Mouse (Mus musculus): ENCODE measurements around the gene Gpr3.

The Gpr3 gene

DNA sequence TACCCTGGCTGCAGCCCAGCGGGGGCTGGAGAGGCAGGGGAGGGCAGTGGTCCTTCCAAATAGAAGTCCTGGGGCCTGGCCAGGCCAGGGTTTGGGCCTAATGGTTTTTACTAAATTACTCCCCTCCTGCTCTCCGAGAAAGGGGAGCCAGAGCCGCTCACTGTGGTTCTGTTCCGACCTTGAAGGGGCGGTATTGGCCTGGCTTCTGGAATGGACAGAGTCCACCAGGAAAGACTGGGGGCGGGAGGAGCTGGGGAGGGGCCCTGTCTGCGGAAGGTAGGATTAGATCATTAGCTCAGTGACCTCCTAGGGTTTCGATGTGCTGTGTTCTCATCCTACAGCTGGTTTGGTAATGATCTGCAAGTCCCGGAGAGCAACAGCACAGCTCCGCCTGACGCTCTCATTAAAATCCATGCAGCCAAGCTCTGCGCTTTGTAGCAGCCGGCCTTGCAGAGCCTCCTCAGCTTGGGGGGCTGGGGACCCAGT, 14.5 kb downstream of the Gpr3 start:
- DNase-seq, result no peak

DNA sequence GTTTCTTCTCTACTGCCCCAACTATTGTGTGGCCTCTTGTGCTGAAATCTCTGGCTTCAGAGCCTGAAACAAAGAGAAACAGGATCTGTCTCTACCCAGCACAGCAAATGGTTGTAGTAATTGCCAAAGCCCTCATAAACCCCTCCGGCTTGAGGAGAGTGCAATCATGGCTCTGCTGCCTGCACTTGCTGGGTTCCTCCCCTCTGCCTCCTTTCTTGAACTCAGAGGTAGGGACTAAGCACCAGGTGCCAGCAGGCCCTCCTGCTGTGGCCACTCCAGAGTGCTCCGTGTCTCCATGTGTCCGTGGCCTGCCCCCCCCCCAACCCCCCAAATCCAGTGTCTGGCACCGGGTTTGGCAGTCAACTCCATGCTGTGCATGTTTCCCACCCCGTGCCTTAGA, 15.0 kb downstream of the Gpr3 start:
- DNase-seq, result no peak

DNA sequence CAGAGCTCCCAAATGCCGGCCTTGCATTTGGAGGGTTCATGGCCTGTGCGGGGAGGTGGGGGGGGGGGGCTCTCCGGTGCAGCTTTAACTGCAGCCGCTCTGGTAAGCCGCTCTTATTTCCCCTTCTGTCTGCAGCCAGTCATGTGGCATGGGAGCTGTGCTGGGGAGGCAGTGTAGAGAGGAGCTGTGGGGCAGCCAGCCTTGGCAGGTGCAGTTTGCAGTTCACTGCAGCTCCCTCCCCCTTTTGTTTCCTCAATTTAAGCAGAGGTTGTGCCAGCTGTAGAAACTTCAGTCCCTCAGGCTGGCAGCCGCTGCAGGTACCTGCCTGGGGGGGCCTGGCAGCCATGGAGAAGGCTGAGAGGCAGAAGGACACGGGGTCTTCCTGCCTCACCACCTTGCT, 15.5 kb downstream of the Gpr3 start:
- no peak for DNase-seq

DNA sequence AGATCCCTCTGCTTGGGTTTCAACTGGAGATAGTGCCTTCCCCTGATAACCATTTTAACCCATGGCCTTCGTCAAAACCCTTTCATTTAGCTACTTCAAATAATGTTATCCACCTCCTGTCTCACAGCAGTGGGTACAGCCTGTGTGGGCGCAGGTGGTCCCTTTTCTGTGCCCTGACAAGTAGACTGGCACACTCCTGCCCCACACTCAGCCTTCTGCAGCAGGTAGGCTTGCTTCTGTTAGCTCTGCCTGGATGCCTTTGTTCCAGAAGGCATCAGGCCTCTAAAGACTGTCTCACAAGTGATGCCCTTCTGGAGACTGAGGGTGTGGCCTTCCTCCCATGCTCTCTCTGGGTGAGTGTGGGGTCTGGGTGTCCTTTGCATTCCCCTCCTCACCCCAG, 16.2 kb downstream of the Gpr3 start:
- DNase-seq, result no peak

DNA sequence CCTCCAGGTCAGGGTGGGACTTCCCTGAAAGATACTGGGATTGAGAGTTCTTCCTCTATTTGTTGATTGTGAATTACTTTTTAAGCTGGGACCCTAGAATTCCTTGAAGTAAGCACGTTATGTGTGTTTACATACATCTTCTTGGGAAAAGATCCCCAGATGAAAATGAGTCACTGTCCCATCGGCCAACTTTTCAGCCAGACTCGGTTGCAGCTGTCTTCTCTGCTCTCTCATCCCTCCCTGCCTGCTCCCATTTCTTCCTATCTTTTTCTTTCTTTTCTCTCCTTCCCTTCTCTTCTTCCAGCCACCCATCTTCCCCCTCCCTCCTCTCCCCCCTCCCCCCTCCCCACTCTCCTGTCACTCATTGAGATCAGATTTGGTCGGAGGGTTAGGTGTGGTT, 17.3 kb downstream of the Gpr3 start:
- DNase-seq, result no peak

DNA sequence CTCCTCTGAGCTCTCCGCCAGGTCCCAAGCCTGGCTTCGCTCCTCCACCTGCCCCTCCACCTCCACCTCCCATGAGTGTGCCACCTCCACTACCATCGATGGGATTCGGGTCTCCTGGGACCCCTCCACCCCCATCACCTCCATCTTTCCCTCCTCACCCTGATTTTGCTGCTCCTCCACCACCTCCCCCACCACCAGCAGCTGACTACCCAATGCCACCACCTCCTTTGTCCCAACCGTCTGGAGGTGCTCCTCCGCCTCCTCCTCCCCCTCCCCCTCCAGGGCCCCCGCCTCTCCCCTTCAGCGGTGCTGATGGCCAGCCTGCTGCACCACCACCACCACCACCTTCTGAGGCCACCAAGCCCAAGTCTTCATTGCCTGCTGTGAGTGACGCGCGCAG, 17.9 kb downstream of the Gpr3 start:
- DNase-seq, result no peak

DNA sequence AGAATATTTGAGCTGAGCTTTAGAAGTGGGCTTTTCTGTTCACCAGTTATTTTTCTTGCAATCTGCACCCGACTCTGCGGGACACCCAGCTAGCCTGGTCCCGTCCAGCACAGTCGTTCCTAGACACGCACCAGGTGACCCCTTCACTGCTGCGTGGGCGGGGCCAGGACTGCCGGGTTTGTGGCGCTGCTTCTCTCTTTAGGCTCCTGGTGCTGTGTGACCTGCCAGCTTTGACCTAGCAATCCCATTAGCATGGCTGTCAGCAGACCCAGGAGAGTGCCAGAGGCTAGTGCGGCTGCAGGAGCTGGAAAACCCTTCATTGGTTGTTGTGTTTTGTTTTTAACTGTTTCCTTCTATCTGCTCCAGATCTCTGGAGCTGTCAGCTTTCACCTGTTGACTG, 22.9 kb downstream of the Gpr3 start:
- DNase-seq, result no peak

DNA sequence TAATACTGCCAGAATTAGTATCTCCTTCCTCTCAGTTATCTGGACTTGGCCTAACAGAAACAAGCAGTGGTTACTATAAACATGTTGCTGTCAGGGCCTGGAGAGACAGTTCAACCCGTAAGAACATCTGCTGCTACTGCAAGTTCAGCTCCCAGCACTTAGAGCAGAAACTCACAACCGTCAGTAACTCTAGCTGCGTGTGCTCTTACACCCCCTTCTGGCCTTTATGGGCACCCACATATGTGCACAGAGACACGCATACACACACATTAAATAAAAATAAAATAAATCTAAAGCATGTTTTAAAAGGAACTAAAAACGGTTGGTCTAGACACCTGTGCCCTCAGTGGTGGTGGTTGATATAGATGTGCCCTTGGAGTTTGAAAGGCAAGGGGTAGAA, 25.5 kb downstream of the Gpr3 start:
- no peak for DNase-seq

DNA sequence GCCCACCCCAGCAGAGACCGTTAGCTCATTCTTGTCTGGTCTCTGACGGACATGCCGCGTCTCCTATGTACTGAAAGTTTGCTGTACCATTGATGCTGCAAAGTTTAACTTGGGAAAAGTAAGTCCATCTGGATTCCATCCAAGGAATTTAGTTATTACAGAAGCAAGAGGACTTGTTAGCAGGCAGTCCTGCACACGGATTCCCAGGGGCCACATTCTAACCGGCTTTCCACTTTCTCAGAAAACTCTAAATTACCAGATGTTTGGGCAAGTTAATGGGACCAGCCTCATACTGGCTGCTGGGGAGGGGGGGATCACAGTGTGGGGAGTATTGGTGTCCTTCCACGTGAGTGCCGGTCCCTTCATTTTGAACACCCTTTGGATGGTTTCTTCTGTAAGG, 26.4 kb downstream of the Gpr3 start:
- no peak for DNase-seq

DNA sequence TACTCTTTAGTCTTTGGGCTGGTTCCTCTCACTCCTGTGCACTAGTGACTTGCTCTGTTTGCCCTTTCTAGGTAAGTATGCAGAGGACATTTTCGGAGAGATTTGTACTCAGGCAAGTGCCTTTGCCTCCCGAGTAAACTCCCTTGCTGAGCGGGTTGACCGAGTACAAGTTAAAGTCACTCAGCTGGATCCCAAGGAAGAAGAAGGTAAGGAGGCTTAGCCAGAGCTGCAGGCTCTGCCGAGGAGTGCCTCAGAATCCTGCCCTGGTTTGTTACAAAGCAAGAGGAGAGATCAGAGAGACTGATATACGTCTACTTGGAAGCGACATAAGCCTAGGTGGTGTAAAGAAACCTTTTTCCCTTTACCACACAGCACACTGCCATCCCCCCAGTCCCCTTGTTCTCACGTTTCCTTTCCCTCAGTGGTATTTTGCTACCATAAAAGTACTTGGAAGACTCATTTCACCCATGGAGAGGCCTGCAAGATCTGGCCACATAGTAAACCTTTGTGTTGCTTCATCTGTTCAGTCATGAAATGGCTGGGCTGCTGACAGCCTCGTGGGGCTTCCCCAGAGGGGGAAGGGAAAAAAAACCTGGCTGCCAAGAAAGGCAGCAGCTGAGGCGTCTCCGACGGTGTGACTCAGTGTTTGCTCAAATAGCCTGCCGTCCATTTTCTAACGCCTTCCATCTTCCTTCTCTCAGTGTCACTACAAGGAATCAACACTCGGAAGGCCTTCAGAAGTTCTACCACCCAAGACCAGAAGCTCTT, 27.3 kb downstream of the Gpr3 start:
- no peak for DNase-seq

DNA sequence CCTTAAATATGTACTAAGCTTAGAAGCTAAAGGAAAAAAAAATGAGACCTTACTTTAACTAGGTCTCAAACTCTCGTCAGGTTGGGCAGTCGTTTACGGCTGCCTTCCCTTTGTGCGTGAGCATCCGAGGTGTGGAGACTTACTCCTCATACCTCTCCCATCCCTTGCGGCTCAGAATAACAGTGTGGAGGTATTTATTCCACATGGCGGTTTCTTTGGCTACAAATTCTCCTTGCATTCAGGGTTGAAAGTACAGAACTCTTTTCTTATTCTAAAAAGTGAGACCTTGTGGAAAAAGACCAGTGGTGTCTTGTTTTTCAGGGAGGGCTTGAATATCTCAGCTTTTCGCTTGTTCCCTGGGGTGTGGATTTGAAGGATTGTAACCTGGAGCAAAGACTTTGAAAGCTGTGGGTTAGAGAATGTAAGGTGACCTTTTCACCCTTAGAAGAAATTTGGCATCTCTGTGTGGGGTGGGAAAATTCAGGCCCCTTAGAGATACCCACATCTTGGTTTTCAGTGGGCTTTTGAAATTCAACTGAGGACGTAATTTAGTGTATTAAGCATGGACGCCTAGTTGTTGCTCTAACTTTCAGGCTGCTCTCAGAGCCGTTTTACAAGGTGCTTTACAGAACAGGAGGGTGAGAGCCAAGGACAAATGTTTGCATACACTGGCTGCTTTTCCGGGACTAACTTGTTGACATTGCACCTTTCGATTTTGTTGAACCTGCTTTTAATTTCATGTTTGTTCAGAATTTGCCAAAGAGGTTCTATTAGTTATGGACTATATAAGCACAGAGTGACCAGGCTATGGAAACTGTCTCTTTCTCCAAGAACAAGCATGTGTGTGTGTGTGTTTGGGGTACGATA, 28.1 kb downstream of the Gpr3 start:
- DNase-seq, result no peak

DNA sequence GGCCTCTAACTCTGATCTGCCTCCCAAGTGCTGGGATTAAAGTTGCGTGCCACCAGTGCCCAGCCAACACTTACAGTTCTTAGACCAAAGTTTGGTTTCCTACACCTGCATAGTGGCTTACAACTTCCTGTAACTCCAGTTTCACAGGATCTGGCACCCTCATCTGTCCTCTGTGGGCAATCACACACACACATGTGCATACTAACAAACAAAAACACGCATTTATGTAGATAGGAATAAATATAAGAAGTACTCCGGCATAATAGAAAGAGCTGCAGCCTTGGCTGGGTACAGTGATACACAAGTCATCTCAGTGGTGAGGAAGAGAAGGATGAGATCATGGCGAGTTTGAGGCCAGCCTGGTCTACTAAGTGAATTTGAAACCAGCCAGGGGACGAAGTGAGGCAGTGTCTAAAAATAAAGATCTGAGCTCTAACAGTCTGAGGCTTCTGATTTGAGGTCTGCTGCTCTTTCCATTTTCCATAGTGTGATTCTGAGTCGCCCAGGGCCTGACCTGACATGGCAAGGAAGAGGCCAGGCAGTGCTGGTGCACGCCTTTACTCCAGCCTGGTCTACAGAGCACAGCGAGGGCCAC, 29.8 kb downstream of the Gpr3 start:
- DNase-seq, result no peak

DNA sequence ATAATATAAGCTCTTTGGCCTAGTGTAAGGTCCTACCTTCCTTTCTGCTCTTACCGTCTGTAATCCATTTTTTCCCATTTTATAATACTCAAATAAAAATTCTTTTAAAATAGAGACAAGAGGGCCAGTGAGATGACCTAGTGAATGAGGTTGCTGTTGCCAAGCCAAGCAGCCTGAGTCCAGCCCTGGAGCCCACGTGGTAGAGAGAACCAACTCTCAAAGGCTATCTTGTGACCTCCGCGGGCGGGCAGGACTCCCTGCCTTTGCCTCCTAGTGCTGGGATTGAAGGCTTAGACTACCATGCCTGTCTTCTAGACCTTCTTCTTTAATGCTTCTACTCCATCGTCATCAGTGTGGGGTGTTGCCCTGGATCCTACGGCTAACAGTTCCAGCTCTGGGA, 33.1 kb downstream of the Gpr3 start:
- no peak for DNase-seq

DNA sequence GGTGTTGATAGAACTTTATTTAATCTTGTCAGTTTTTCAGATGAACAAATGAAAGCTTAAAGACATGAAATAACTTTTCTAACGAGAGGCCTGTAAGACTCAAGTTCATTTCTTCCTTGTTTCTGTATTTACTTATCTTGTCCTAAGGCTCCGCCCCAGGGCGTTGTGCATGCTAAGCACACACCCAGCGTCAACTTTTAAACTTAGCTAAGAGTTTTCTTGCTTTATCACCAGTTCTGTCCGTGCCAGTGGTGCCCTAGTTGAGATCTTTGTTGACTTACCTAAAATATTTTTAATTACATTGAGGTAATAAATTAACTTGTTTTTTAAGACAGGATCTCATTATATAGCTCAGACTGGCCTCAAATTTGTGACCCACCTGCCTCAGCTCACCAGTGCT, 34.0 kb downstream of the Gpr3 start:
- DNase-seq, result no peak

DNA sequence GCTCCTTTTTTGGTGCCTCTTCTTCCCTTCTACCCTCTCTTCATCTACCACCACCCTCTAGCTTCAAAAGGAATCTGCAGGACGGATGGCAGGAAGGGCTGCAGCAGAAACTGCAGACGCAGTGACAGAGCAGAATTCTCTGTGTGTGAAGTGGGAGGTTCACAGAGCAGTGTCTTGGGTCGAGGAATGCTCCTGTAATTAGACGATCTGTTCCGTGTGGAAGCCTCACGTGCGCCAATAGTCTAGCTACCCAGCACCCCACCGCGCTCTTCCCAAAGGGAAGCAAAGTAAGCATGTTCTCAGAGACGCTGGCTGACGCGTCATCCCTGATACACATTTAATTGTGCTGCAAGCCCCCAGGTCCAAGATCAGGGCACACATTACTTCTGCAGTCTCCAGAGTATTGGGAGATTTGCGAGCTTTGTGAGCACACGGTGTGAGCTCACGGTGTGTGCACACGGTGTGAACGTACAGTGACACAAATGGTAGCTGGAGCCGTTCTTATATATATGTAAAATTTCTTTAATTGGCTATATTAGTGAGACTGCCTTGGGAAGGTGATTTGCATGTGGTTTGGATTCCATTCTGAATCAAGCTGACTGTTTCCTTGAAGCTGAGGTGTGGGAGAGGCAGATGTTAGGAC, 35.5 kb downstream of the Gpr3 start:
- DNase-seq, result no peak

DNA sequence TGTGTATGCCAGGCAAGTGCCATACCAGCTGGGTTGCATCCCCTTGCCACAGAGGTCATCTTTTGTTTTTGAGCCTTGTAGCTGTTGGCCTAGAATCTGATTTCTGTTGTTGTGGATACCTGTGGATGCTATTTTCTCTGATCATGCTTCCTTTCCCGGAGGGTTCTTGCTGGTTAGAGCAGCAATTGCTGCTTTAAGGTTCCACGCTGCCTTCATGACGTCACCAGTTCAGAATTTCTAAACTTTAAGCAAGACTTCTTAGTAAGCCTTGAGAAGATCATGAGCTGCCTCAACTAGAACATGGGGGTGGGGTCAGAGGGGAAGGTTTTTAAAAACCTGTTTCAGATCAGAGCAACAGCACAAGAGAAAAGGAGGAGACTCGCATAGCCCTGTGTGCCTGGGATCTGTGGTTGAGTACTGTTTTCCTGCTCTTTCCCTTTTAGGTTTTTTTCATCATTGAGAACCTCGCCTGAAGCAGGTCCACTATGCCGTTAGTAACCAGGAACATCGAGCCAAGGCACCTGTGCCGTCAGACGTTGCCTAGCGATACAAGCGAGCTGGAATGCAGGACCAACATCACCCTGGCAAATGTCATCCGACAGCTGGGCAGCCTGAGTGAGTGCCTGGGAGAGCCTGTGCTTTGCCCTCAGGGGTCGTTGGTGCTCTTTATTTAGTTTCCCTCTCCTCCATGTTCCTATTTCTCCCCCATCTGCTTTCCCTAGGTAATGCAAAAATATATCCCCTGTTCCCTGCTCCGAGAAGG, 36.2 kb downstream of the Gpr3 start:
- DNase-seq, result no peak

DNA sequence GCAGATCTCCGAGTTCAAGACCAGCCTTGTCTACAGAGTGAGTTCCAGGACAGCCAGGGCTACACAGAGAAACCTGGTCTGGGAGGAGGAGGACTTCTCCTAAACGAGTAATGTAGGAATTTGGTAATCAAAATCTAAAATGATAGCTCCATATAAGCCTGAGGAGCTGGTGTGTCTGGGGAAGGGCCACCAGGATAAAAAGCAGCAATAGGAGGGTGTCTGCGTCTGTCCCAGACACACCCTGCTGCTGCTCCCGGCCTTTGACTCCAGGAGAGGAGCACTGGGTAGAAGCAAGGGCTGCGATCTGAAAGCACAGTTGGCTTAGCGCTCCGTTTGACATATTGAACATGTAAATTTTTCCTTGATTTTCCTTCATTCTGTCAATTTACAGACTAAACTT, 37.1 kb downstream of the Gpr3 start:
- DNase-seq, result no peak

DNA sequence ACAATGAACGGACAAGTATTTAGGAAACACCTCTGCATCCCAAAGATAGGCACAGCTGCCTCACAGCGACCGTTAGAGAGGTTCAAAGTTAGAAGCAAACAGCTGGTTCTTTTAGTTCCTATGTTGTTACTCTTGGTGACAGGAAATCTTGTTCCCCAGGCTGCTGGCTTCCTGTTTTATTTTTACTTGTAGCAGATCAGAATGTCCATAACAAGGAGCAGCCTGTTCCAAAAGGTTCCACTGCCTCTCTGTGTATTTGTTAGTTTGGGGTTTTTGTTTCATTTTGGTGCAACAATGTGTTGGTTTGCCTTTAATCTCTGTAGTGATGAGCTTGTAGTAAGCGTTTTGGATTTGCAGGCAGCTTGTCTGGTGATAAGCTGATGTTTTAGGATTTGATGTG, 38.0 kb downstream of the Gpr3 start:
- no peak for DNase-seq

DNA sequence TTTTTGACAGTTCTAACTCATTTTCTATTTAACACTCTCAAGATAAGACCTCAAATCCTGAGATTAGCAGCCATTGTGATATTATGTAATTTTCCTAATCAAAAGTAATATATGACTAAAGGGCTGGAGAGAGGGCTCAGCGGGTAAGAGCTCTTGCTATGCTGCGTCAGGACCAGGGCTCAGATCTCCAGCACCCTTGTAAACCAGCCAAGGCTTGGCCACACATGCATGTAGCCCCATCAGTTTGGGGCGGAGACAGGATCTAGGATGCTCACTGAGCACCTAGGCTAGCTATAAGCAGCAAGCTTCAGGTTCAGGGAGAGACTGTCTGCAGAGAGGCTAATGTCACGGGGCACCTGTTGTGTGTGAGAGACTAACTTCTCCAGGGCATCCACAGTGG, 39.9 kb downstream of the Gpr3 start:
- DNase-seq, result no peak

DNA sequence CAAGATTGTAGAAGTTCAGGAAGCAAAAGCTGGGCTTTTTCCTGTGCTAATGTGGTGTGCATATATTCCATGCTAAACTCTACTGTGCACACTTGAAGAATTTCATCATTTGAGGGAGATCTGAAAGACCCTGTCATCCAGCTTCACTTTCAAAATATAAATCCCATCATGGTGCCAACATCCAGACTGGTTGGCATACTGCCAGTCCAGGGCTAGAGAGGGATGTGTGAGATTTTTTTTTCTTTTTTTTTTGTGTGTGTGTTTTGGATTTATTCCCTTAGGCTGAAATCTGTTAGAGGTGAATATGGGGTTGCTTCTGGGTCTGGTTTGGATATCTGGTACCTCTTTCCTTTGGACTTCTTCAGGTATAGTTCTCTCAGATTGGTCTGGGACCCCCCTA, 41.7 kb downstream of the Gpr3 start:
- no peak for DNase-seq

DNA sequence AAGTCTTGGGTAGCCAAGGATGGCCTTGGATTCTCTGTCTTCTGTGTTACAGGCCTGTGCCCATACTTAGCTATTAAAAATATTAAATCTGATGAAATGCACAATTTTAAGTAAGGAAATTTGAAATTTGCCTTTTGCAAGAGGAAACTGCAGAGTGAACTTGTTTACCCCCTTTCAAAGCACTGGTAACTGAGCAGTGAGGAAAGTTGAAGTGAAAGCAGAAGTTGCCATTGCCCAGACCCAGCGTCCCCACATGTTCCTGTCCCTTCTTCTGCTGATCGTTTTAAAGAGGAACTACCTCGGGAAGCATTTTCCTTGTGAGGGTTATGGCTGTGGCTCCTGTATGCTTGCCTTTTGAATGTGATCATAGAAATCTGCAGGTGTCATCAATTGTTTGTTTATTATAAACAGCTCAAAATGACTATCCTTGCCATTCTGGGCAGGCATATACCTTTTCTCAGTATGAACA, 42.2 kb downstream of the Gpr3 start:
- DNase-seq, result no peak

DNA sequence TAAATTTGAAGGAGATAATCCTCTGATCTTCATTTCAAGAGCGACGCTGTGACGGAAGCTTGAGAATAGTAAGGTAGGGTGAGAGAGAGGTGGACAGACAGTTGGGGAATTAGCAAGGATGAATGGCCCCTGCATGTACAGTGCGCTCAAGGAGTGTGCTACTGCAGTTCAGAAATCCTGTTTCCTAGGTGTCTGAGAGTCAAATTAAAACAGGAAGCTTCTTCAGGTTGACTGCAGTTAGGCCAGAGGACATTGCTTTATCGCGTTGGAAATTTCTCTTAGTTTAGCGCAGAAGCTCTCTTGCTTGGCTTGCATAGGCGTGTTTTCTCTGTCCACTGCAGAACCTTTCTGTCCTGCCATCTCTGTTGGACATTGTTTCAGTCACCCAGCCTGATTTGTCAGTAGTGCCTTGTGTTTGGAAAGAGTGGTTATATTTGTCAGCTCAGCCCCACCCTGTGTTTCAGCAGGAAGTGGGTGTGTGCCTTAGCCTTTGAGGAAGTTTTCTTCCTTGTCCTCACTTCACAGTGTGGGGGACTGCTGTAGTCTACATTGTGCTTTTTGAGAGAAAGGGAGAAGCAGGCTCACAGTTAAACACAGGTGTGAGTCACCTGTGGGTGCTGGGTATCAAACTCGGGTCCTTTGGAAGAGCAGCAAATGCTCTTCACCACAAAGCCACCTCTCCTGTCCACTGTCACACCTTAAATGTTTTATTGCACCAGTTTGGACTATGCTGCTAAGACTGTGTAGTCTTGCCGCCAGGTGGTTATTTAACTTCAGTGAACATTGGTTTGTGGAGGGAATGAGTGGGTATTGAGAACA, 42.9 kb downstream of the Gpr3 start:
- no peak for DNase-seq

All from right cerebral cortex, postnatal 4 days (tissue).